7 mouse cellular contexts compared by ENCODE assay signal in the genomic region with DNA sequence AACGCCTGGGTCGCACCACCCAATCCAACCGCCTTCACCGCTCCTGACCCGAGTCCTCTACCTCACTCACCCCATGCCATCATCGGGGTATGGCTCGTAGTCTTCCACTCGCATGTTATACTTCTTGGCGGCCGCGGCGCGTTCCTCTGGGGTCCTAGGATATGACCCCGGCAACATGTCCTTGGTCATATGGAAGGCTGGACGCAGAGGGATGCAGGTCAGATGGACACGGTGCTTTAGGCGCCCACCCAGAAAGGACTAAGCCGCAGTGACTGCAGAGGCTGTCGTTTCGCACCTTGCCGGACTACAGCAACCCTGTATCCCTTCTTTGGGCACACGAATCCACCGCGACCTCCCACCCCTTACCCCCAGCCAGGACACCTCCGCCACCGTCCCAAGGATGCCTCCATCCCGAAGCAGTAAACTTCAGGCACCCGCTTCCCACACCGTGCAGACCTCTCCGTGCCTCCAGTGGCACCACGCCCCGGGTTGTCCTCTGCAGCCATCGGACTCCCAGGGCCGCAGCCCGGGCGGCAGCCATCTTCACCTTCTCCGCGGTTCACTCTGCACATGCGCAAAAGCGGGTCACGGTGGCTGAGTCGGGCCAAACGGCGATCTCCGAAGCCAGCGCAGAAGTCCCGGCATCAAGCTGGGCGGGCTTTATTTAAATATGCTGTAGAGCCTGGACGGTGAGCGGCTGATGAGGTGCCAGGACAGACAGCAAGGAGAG. TPM values are rescaled to one million over a fixed set of nuclear protein-coding genes. Genes with fewer than 3 reads are reported as not detected.
DNase-seq lines count a peak whose midpoint lies in the region; ATAC-seq lines count a peak whose summit lies in the region.

A gene (minus strand): TSS at position 580 of the 730 bp plus-strand sequence.

- WGBS in intestine, embryonic 15.5 days: under 1% methylated on average over 50 of the region's 50 CpGs
- WGBS in midbrain, embryonic 10.5 days: under 1% methylated on average over 50 of the region's 50 CpGs

- peak within 1 kb of the TSS; percentile 80 for H3K4me2 ChIP-seq in intestine, embryonic 15.5 days (replicated peaks)

- no peaks in the 10 kb centered on the region for H3K27me3 ChIP-seq in intestine, embryonic 15.5 days (replicated peaks)
- H3K27me3 ChIP-seq in midbrain, embryonic 10.5 days (ENCODE audit: low read depth, poor library complexity, severe bottlenecking): peaks cover 12% of the 10 kb centered on the region

- intact Hi-C loops in gastrocnemius, postnatal 36 days (cut with DNase I): no loop called here
- intact Hi-C loops in left cerebral cortex, postnatal 25 days (cut with DNase I): loop anchor here (1.0 kb wide), 1 partner anchor 7 kb away; a partner anchor contains a TSS

- H3K9me3 ChIP-seq in intestine, embryonic 15.5 days: no peaks in the 10 kb centered on the region
- H3K9me3 ChIP-seq in midbrain, embryonic 10.5 days (replicated peaks): no peaks in the 10 kb centered on the region

- H3K4me3 ChIP-seq in intestine, embryonic 15.5 days (replicated peaks): peak within 1 kb of the TSS; percentile 77
- H3K4me3 ChIP-seq in midbrain, embryonic 10.5 days: peak within 1 kb of the TSS; percentile 94

- DNase-seq in adrenal gland, adult 18-20 months (ENCODE audit: low spot score in 2 of 2): peak; percentile 98
- peak; percentile 95 for DNase-seq in embryo, embryonic 11 days
- peak; percentile 92 to 95 for DNase-seq in gastrocnemius, postnatal 36 days
- peak; percentile 93 to 96 for DNase-seq in left cerebral cortex, postnatal 25 days (ENCODE audit: low spot score in 2 of 2)
- peak; percentile 97 for DNase-seq in midbrain, embryonic 10.5 days (ENCODE audit: low spot score)
- peak; percentile 95 for DNase-seq in right cerebral cortex, postnatal 4 days

- H3K9ac ChIP-seq in intestine, embryonic 15.5 days: peak within 1 kb of the TSS; percentile 83

- peak within 1 kb of the TSS; percentile 1; the same call in 1 of the 2 replicates for H3K27ac ChIP-seq in intestine, embryonic 15.5 days
- H3K27ac ChIP-seq in midbrain, embryonic 10.5 days (replicated peaks): peak within 1 kb of the TSS; percentile 96

- ATAC-seq in intestine, embryonic 15.5 days: peak; percentile 94

- peaks cover 3% of the 10 kb centered on the region; the same call in 1 of the 2 replicates for H3K4me1 ChIP-seq in intestine, embryonic 15.5 days (replicated peaks)
- H3K4me1 ChIP-seq in midbrain, embryonic 10.5 days: peaks cover 20% of the 10 kb centered on the region

- peaks cover 19% of the 10 kb centered on the region for H3K36me3 ChIP-seq in intestine, embryonic 15.5 days
- peaks cover 36% of the 10 kb centered on the region for H3K36me3 ChIP-seq in midbrain, embryonic 10.5 days

RNA-seq across cellular contexts. Expression of the gene that starts here (rescaled TPM):
- total RNA-seq in adrenal gland, adult 18-20 months (2021): 1,000 to 10,000 TPM in 1 of 2 experiments, 100 to 1,000 TPM in 1; 514 to 1,037 TPM
- 100 to 1,000 TPM; 906 to 972 TPM for total RNA-seq in gastrocnemius, postnatal 36 days (2021)
- polyA plus RNA-seq in intestine, embryonic 15.5 days (2015; fragmentation: Nextera tagmentation; extraction: Ambion mirVana): 562 and 659 TPM in 2 replicates
- 100 to 1,000 TPM; 360 to 373 TPM for total RNA-seq in left cerebral cortex, postnatal 25 days (2021)
- 610 and 632 TPM in 2 replicates for polyA plus RNA-seq in midbrain, embryonic 10.5 days (2016; fragmentation: Nextera tagmentation; extraction: Ambion mirVana)

Comparison
In these comparisons a context has a peak if more than half of its experiments do, and no peak if none do; other contexts are left out.
1. Peak in every context shown above with its lines: DNase-seq, ATAC-seq, H3K4me3 ChIP-seq and H3K27ac ChIP-seq.